Mouse (Mus musculus): ENCODE measurements around the gene Cat. TPM values are rescaled to one million over a fixed set of nuclear protein-coding genes. Genes with fewer than 3 reads are reported as not detected.

The Cat gene
- total and polyA plus RNA-seq, 2 experiments from 2014 or later: 76.8 to 143 TPM

- DNase-seq (ENCODE audit: low spot score): no peak
- Histone ChIP-seq H3K9ac (replicated peaks; ENCODE audit: low read depth, low read length) (no peak overlapping the region), H3K27me3 (ENCODE audit: control insufficient read depth, insufficient read depth, low read length) (0 out of 2 replicates have a peak, but pooled peaks cover 3% of the 10 kb centered on the region), H3K4me2 (ENCODE audit: low read depth, low read length) (no peak overlapping the region), H3K27ac (ENCODE audit: low read depth) (no peak overlapping the region), H3K4me3 (ENCODE audit: low read depth, low read length) (no peak overlapping the region), H3K9me3 (replicated peaks; ENCODE audit: control insufficient read depth, low read length) (no peaks in the 10 kb centered on the region), H3K36me3 (replicated peaks; ENCODE audit: control insufficient read depth, insufficient read depth, low read length) (peaks cover 20% of the 10 kb centered on the region), H3K4me1 (ENCODE audit: control insufficient read depth, insufficient read depth) (no peaks in the 10 kb centered on the region)
- TF ChIP-seq CTCF (IDR thresholded peaks at IDR 0.05; ENCODE audit: low read depth) (no peak), EP300 (IDR thresholded peaks at IDR 0.05; ENCODE audit: low read depth) (no peak)
- no peak for ATAC-seq (ENCODE audit: insufficient read depth, low read depth)
- WGBS: 40% methylated on average over 14 of the region's 14 CpGs
Measured at GRCm38 (mm10) chr2:103448947-103449560, 35.9 kb downstream of the Cat start.

- TF ChIP-seq CTCF (IDR thresholded peaks at IDR 0.05; ENCODE audit: low read depth) (no peak), EP300 (IDR thresholded peaks at IDR 0.05; ENCODE audit: low read depth) (no peak)
- H3K27me3 ChIP-seq (ENCODE audit: control insufficient read depth, insufficient read depth, low read length): 0 out of 2 replicates have a peak, but pooled peaks cover 3% of the 10 kb centered on the region
- H3K36me3 ChIP-seq (replicated peaks; ENCODE audit: control insufficient read depth, insufficient read depth, low read length): no peaks in the 10 kb centered on the region
- H3K27ac ChIP-seq (ENCODE audit: low read depth): no peak overlapping the region
- WGBS: 83% methylated on average over 6 of the region's 6 CpGs
- H3K9ac ChIP-seq (replicated peaks; ENCODE audit: low read depth, low read length): no peak overlapping the region
- H3K9me3 ChIP-seq (replicated peaks; ENCODE audit: control insufficient read depth, low read length): no peaks in the 10 kb centered on the region
- no peak for DNase-seq (ENCODE audit: low spot score)
- H3K4me1 ChIP-seq (ENCODE audit: control insufficient read depth, insufficient read depth): no peaks in the 10 kb centered on the region
- no peak for ATAC-seq (ENCODE audit: insufficient read depth, low read depth)
- no peak overlapping the region for H3K4me2 ChIP-seq (ENCODE audit: low read depth, low read length)
- H3K4me3 ChIP-seq (ENCODE audit: low read depth, low read length): no peak overlapping the region
Measured at GRCm38 (mm10) chr2:103446326-103446725, 38.6 kb downstream of the Cat start.

- Histone ChIP-seq H3K9me3 (replicated peaks; ENCODE audit: control insufficient read depth, low read length) (no peaks in the 10 kb centered on the region), H3K9ac (replicated peaks; ENCODE audit: low read depth, low read length) (no peak overlapping the region), H3K27ac (ENCODE audit: low read depth) (no peak overlapping the region), H3K36me3 (replicated peaks; ENCODE audit: control insufficient read depth, insufficient read depth, low read length) (no peaks in the 10 kb centered on the region), H3K27me3 (ENCODE audit: control insufficient read depth, insufficient read depth, low read length) (0 out of 2 replicates have a peak, but pooled peaks cover 3% of the 10 kb centered on the region), H3K4me3 (ENCODE audit: low read depth, low read length) (no peak overlapping the region), H3K4me1 (ENCODE audit: control insufficient read depth, insufficient read depth) (no peaks in the 10 kb centered on the region), H3K4me2 (ENCODE audit: low read depth, low read length) (no peak overlapping the region)
- ATAC-seq (ENCODE audit: insufficient read depth, low read depth) (no peak), DNase-seq (ENCODE audit: low spot score) (peak; percentile 16)
- 51% methylated on average over 6 of the region's 6 CpGs for WGBS
- TF ChIP-seq CTCF (IDR thresholded peaks at IDR 0.05; ENCODE audit: low read depth) (peak; percentile 70), EP300 (IDR thresholded peaks at IDR 0.05; ENCODE audit: low read depth) (no peak)
Measured at GRCm38 (mm10) chr2:103445776-103446175, 39.2 kb downstream of the Cat start.

GRCm38 (mm10) chr2:103439710-103440109 is 45.2 kb downstream of the Cat start:
- WGBS: 5% methylated on average over 12 of the region's 12 CpGs
- peak; percentile 66 for ATAC-seq (ENCODE audit: insufficient read depth, low read depth)

GRCm38 (mm10) chr2:103439071-103439622 is 45.8 kb downstream of the Cat start:
- ATAC-seq (ENCODE audit: insufficient read depth, low read depth) (no peak), DNase-seq (ENCODE audit: low spot score) (no peak)
- H3K27ac ChIP-seq (ENCODE audit: low read depth): no peak overlapping the region
- H3K9me3 ChIP-seq (replicated peaks; ENCODE audit: control insufficient read depth, low read length): no peaks in the 10 kb centered on the region
- no peak overlapping the region for H3K4me3 ChIP-seq (ENCODE audit: low read depth, low read length)
- 0 out of 2 replicates have a peak, but pooled peaks cover 4% of the 10 kb centered on the region for H3K4me1 ChIP-seq (ENCODE audit: control insufficient read depth, insufficient read depth)
- no peaks in the 10 kb centered on the region for H3K36me3 ChIP-seq (replicated peaks; ENCODE audit: control insufficient read depth, insufficient read depth, low read length)
- 75% methylated on average over 11 of the region's 11 CpGs for WGBS
- TF ChIP-seq CTCF (IDR thresholded peaks at IDR 0.05; ENCODE audit: low read depth): no peak
- no peak for TF ChIP-seq EP300 (IDR thresholded peaks at IDR 0.05; ENCODE audit: low read depth)
- H3K4me2 ChIP-seq (ENCODE audit: low read depth, low read length): no peak overlapping the region
- no peaks in the 10 kb centered on the region for H3K27me3 ChIP-seq (ENCODE audit: control insufficient read depth, insufficient read depth, low read length)
- no peak overlapping the region for H3K9ac ChIP-seq (replicated peaks; ENCODE audit: low read depth, low read length)

More at GRCm38 (mm10) chr2:103439710-103440109, 45.2 kb downstream of the Cat start:
- Histone ChIP-seq H3K27me3 (ENCODE audit: control insufficient read depth, insufficient read depth, low read length) (no peaks in the 10 kb centered on the region), H3K9ac (replicated peaks; ENCODE audit: low read depth, low read length) (no peak overlapping the region), H3K9me3 (replicated peaks; ENCODE audit: control insufficient read depth, low read length) (no peaks in the 10 kb centered on the region), H3K36me3 (replicated peaks; ENCODE audit: control insufficient read depth, insufficient read depth, low read length) (no peaks in the 10 kb centered on the region), H3K27ac (ENCODE audit: low read depth) (no peak overlapping the region), H3K4me1 (ENCODE audit: control insufficient read depth, insufficient read depth) (0 out of 2 replicates have a peak, but pooled peaks cover 4% of the 10 kb centered on the region), H3K4me3 (ENCODE audit: low read depth, low read length) (peak overlapping the region; percentile 16; the same call in 1 of the 2 replicates), H3K4me2 (ENCODE audit: low read depth, low read length) (peak overlapping the region; percentile 43)
- peak; percentile 87 for TF ChIP-seq CTCF (IDR thresholded peaks at IDR 0.05; ENCODE audit: low read depth)
- no peak for TF ChIP-seq EP300 (IDR thresholded peaks at IDR 0.05; ENCODE audit: low read depth)
- peak; percentile 81 for DNase-seq (ENCODE audit: low spot score)
